Mouse (Mus musculus) inflammation-experienced regulatory T-cells (primary cell): ENCODE data around the gene Chchd2. TPM values are rescaled to one million over a fixed set of nuclear protein-coding genes. Genes with fewer than 3 reads are reported as not detected.

Experiments used
- polyA plus RNA-seq, 2 experiments: library from polyadenylated mRNA; unstranded; fragments of 100-300 nt; shearing (Covaris generic); gene quantifications; one replicate each; pipeline ENCODE4 v1.2.1; 2017

The Chchd2 gene
- 100 to 1,000 TPM; 415 to 430 TPM for polyA plus RNA-seq

DNA sequence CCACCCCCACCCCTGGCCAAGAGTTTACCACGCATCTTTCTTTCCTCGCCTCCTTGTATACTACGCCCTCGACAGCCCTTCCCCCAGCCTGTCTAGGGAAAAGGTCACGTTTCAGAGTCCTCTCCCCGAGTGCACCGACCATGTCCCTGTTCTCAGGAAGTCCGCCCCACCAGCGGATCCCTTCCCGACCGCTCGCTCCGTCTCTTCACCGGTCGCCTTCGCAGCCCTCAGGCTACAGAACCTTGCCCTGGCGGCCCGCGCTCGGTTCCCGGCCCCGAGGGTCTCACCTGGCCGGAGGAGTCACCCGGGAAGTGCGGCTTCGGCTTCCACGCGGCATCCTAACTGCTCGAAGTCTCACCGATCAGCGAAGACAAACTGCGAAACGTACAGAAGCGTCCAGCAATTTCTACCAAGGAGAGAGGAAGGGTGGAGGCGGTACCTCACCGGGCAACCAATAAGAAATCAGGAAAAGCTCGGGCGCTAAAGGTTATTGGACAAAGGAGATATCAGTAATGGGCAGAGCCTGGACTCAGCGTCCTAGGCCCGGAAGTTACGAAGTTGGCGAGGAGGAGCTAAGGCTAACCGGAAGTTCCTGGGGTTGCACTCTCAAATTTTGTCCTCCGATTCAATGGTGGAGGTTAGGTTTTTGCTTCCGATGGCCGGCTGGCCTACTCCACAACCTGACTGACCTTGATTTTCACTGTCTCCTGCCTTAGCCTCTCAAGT, at the start of gene Chchd2:
Gene Chchd2 (minus strand): TSS at position 560 of the 726 bp plus-strand sequence.

DNA sequence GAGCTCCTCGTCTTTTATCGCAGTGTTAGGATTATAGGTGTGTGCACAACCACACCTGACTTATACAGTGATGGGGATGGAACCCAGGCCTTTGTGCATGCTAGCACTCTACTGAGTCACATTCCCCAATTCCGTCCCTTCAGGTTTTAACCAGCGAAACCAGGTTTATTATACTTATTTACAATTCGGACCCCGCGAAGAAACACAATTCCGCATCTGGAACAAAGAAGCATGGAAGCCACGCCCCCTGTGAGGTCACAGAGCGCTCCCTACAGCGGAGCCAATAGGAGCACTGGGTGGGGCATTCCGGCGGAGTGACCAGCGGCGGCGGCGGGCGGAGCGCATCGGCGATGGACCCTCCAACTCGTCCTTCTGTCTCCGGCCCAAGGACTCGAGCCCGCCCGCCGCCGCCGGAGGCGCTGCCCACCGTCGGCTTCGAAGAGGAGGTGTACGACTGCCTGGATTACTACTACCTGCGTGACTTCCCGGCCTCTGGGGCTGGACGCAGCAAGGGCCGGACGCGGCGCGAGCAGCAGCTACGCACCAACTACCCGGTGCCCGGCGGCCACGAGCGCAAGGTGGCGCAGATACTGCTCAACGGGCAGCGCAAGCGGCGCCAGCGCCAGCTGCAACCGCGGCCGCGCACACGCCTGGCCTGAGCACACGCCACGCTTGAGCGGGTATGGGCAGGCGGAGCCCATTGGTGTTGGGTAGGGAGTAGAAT, 21.1 kb upstream of the Chchd2 start, which contains the start of gene Nupr1l:
Gene Nupr1l (plus strand): TSS at position 299 of the 724 bp plus-strand sequence.

DNA sequence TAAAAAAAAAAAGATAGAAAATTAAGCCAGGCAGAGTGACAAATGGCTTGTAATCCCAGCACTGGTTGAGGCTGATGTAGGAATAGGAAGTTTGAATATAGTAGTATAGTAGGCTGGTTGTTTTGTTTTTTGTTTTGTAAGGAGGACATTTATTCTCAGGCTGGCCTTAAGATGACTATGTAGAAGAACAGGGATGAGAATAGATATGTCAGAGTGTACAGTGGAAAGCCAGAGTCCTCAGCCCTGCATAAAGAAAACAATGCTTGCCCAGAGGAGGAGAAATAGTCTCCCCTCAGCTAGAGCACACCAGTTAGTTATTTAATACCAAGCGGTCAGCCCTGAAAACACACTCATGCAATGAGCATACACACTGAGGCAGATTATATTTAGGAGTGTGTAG, 11.2 kb upstream of the Chchd2 start, which contains the start of gene Phkg1:
Gene Phkg1 (minus strand): TSS at position 101 of the 400 bp plus-strand sequence.

GRCm38 (mm10) chr5:129895198-129896088, 8.2 kb upstream of the Chchd2 start, which contains the start of gene Zbed5:
TSS of gene Zbed5 (plus strand) at chr5:129895723.

GRCm38 (mm10) chr5:129846752-129847557, 40.3 kb downstream of the Chchd2 start, which contains the start of gene Sumf2:
TSS of gene Sumf2 (plus strand) at chr5:129846986.

Other genes starting within 250 kb of the Chchd2 start
- 1 to 10 TPM; 3.1 to 4.4 TPM for gene Zfp11, start 217.4 kb downstream of the Chchd2 start, polyA plus RNA-seq
- under 1 TPM; 0.30 to 0.54 TPM for gene Sept14, start 179.0 kb downstream of the Chchd2 start, polyA plus RNA-seq
- gene Mrps17, start 172.0 kb downstream of the Chchd2 start, polyA plus RNA-seq = 100 to 1,000 TPM in 1 of 2 experiments, 10 to 100 TPM in 1; 89.5 to 115 TPM
- 10 to 100 TPM; 27.5 to 38.4 TPM for gene Nipsnap2, start 162.4 kb downstream of the Chchd2 start, polyA plus RNA-seq
- 10 to 100 TPM; 54.0 to 61.0 TPM for gene Psph, start 100.0 kb downstream of the Chchd2 start, polyA plus RNA-seq
- 10 to 100 TPM; 22.9 to 40.9 TPM for gene Sumf2, start 40.5 kb downstream of the Chchd2 start, polyA plus RNA-seq
- 1 to 10 TPM; 1.3 to 3.4 TPM for gene Zbed5, start 8.3 kb upstream of the Chchd2 start, polyA plus RNA-seq
- 1 to 10 TPM; 1.2 to 1.7 TPM for gene Phkg1, start 11.1 kb upstream of the Chchd2 start, polyA plus RNA-seq
- gene Nupr1l, start 21.1 kb upstream of the Chchd2 start, polyA plus RNA-seq = 1 to 10 TPM in 1 of 2 experiments, under 1 TPM in 1; 0.36 to 2.4 TPM
- 10 to 100 TPM; 15.3 to 17.9 TPM for gene Vkorc1l1, start 54.5 kb upstream of the Chchd2 start, polyA plus RNA-seq
- 10 to 100 TPM; 40.4 to 69.0 TPM for gene Gusb, start 115.6 kb upstream of the Chchd2 start, polyA plus RNA-seq
- 10 to 100 TPM; 66.8 to 69.6 TPM for gene Asl, start 141.8 kb upstream of the Chchd2 start, polyA plus RNA-seq
- 10 to 100 TPM; 41.8 to 45.5 TPM for gene Crcp, start 141.8 kb upstream of the Chchd2 start, polyA plus RNA-seq
- 1 to 10 TPM; 6.8 to 7.4 TPM for gene Tpst1, start 185.9 kb upstream of the Chchd2 start, polyA plus RNA-seq